Mouse (Mus musculus): ENCODE measurements at regions not wholly inside any gene's neighbourhood (a gene's known extent, or its start where the extent isn't known, plus 50 kb on each side); places are given as distances from the start of the nearest gene placed in this dataset.
"Not testable (repeated sequence)": the region's sequence is repeated elsewhere in the genome, so short reads cannot be mapped to it uniquely, and the experiment has no call there.

DNA sequence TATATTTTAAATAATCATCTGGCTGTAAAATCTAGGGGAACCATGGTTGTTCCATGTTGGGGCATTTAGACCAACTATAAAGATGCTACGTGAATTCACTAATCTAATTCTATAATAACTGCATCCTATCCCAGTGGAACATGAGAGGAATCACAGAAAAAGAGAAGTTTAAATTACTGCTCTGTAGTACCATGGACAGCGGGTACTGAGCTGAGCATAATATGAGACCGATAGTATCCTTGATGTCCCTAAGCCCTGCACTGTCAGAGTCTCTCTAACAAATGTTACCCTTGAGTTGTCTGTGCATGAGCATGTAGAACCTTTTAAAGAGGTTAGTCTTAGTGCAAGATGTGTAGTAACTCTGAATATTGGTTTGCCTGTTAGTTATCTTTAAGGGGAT lies 393.3 kb upstream of the Arrdc4 start:
- TF ChIP-seq ETS1 (IDR thresholded peaks at IDR 0.05; ENCODE audit: low read depth, low read length) (no peak), POLR2A (IDR thresholded peaks at IDR 0.05; ENCODE audit: control insufficient read depth in 1 of 2, insufficient read depth in 1 of 2, low read depth in 1 of 2, low read length in 2 of 2, poor library complexity in 1 of 2) (no peak), CHD1 (IDR thresholded peaks at IDR 0.05; ENCODE audit: low read depth, low read length) (no peak), ZC3H11A (IDR thresholded peaks at IDR 0.05; ENCODE audit: low read depth, low read length) (no peak), MYC (IDR thresholded peaks at IDR 0.05; ENCODE audit: low read depth, low read length) (no peak), ZKSCAN1 (IDR thresholded peaks at IDR 0.05; ENCODE audit: low read depth, low read length) (no peak)
- H3K27ac ChIP-seq (ENCODE audit: control insufficient read depth, low read depth, low read length), result no peak overlapping the region

DNA sequence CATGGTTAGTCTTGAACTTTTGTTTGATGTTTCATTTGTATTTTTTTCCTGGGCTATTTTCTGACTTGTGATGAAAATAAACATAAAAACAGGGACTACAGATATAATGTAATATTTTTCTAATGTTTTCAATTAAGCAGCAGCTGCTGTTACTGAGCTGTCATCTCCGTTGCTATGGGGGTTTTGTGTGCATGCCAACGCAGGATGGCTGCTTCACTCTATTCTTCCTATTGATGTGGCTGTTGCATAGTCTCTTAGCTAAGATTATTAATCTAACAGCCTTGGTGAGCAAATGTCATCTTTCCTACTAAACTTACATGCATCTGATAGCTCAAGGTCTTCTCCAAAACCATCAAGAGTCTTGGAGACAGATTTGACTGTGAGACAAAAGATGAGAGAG lies 384.4 kb upstream of the Arrdc4 start:
- Histone ChIP-seq H3K36me3 (ENCODE audit: control insufficient read depth in 1 of 2, insufficient read depth in 2 of 2, low read length in 2 of 2) (no peaks in the 10 kb centered on the region), H3K27me3 (ENCODE audit: control insufficient read depth in 1 of 2, insufficient read depth in 2 of 2, low read length in 2 of 2) (no peaks in the 10 kb centered on the region), H3K79me2 (ENCODE audit: control insufficient read depth, insufficient read depth, low read length, poor library complexity) (no peaks in the 10 kb centered on the region), H3K9me3 (replicated peaks; ENCODE audit: insufficient read depth, low read length) (no peaks in the 10 kb centered on the region), H3K4me1 (ENCODE audit: control insufficient read depth in 1 of 2, insufficient read depth in 2 of 2, low read length in 2 of 2) (no peaks in the 10 kb centered on the region), H3K9ac (ENCODE audit: control insufficient read depth, low read depth, low read length, poor library complexity, severe bottlenecking) (no peak overlapping the region), H3K27ac (ENCODE audit: control insufficient read depth, low read depth, low read length) (no peak overlapping the region), H3K4me3 (ENCODE audit: control insufficient read depth in 1 of 2, insufficient read depth in 1 of 2, low read depth in 2 of 2, low read length in 2 of 2) (no peak overlapping the region)
- DNase-seq (ENCODE audit: low read depth, low spot score), result no peak
- TF ChIP-seq MAFK (IDR thresholded peaks at IDR 0.05; ENCODE audit: borderline replicate concordance, low read depth, low read length), result no peak
- TF ChIP-seq MYC (IDR thresholded peaks at IDR 0.05; ENCODE audit: low read depth, low read length), result no peak
- no peak for TF ChIP-seq ZKSCAN1 (IDR thresholded peaks at IDR 0.05; ENCODE audit: low read depth, low read length)
- TF ChIP-seq ZC3H11A (IDR thresholded peaks at IDR 0.05; ENCODE audit: low read depth, low read length), result no peak
- TF ChIP-seq TBP (IDR thresholded peaks at IDR 0.05; ENCODE audit: low read depth, low read length), result no peak
- TF ChIP-seq ZNF384 (IDR thresholded peaks at IDR 0.05; ENCODE audit: low read depth, low read length), result no peak
- no peak for TF ChIP-seq TCF12 (IDR thresholded peaks at IDR 0.05; ENCODE audit: low read depth, low read length)

More for the DNA sequence above, 393.3 kb upstream of the Arrdc4 start:
- Histone ChIP-seq H3K9ac (ENCODE audit: control insufficient read depth, low read depth, low read length, poor library complexity, severe bottlenecking) (no peak overlapping the region), H3K36me3 (ENCODE audit: control insufficient read depth in 1 of 2, insufficient read depth in 2 of 2, low read length in 2 of 2) (no peaks in the 10 kb centered on the region), H3K79me2 (ENCODE audit: control insufficient read depth, insufficient read depth, low read length, poor library complexity) (no peaks in the 10 kb centered on the region), H3K9me3 (replicated peaks; ENCODE audit: insufficient read depth, low read length) (no peaks in the 10 kb centered on the region), H3K27me3 (ENCODE audit: control insufficient read depth in 1 of 2, insufficient read depth in 2 of 2, low read length in 2 of 2) (no peaks in the 10 kb centered on the region), H3K4me3 (ENCODE audit: control insufficient read depth in 1 of 2, insufficient read depth in 1 of 2, low read depth in 2 of 2, low read length in 2 of 2) (no peak overlapping the region), H3K4me1 (ENCODE audit: control insufficient read depth in 1 of 2, insufficient read depth in 2 of 2, low read length in 2 of 2) (no peaks in the 10 kb centered on the region)
- no peak for DNase-seq (ENCODE audit: low read depth, low spot score)

DNA sequence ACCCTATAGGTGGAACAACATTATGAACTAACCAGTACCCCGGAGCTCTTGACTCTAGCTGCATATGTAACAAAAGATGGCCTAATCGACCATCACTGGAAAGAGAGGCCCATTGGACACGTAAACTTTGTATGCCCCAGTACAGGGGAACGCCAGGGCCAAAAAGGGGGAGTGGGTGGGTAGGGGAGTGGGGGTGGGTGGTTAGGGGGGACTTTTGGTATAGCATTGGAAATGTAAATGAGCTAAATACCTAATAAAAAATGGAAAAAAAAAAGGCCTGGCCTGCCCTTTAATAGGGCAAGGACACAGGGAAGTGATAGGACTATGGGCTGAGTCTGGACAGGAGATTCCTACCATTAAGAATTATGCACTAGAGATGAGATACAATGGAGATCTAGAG lies 352.7 kb upstream of the Arrdc4 start:
- H3K36me3 ChIP-seq (ENCODE audit: control insufficient read depth in 1 of 2, insufficient read depth in 2 of 2, low read length in 2 of 2); H3K9ac ChIP-seq (ENCODE audit: control insufficient read depth, low read depth, low read length, poor library complexity, severe bottlenecking); H3K9me3 ChIP-seq (replicated peaks; ENCODE audit: insufficient read depth, low read length); H3K27ac ChIP-seq (ENCODE audit: control insufficient read depth, low read depth, low read length); H3K4me1 ChIP-seq (ENCODE audit: control insufficient read depth in 1 of 2, insufficient read depth in 2 of 2, low read length in 2 of 2); H3K4me3 ChIP-seq (ENCODE audit: control insufficient read depth in 1 of 2, insufficient read depth in 1 of 2, low read depth in 2 of 2, low read length in 2 of 2); H3K27me3 ChIP-seq (ENCODE audit: control insufficient read depth in 1 of 2, insufficient read depth in 2 of 2, low read length in 2 of 2); H3K79me2 ChIP-seq (ENCODE audit: control insufficient read depth, insufficient read depth, low read length, poor library complexity); DNase-seq (ENCODE audit: low read depth, low spot score): not testable (repeated sequence)

Data from MEL (cell line).